Mouse (Mus musculus): ENCODE results near the gene Cys1.
A peak's percentile ranks its signal among the peaks of the same experiment; 100 is the strongest.

The Cys1 gene

GRCm38 (mm10) chr12:24706764-24707479 is 25.3 kb upstream of the Cys1 start:
- no peak for TF ChIP-seq GATA4 (IDR thresholded peaks at IDR 0.05; ENCODE audit: insufficient replicate concordance, low read length)

GRCm38 (mm10) chr12:24705502-24706263 is 24.1 kb upstream of the Cys1 start:
- TF ChIP-seq GATA4 (IDR thresholded peaks at IDR 0.05; ENCODE audit: insufficient replicate concordance, low read length), result peak; percentile 35; the same call in 1 of the 2 replicates

GRCm38 (mm10) chr12:24703013-24703412 is 21.4 kb upstream of the Cys1 start:
- TF ChIP-seq GATA4 (IDR thresholded peaks at IDR 0.05; ENCODE audit: insufficient replicate concordance, low read length), result no peak

GRCm38 (mm10) chr12:24699578-24699977 is 18.0 kb upstream of the Cys1 start:
- TF ChIP-seq GATA4 (IDR thresholded peaks at IDR 0.05; ENCODE audit: insufficient replicate concordance, low read length), result no peak

GRCm38 (mm10) chr12:24698514-24698913 is 16.9 kb upstream of the Cys1 start:
- no peak for TF ChIP-seq GATA4 (IDR thresholded peaks at IDR 0.05; ENCODE audit: insufficient replicate concordance, low read length)

- TF ChIP-seq GATA4 (IDR thresholded peaks at IDR 0.05; ENCODE audit: insufficient replicate concordance, low read length), result no peak
Measured at GRCm38 (mm10) chr12:24697484-24698204, 16.0 kb upstream of the Cys1 start.

GRCm38 (mm10) chr12:24696500-24697483 is 15.2 kb upstream of the Cys1 start:
- no peak for TF ChIP-seq GATA4 (IDR thresholded peaks at IDR 0.05; ENCODE audit: insufficient replicate concordance, low read length)

GRCm38 (mm10) chr12:24690351-24690750 is 8.7 kb upstream of the Cys1 start:
- no peak for TF ChIP-seq GATA4 (IDR thresholded peaks at IDR 0.05; ENCODE audit: insufficient replicate concordance, low read length)

GRCm38 (mm10) chr12:24686696-24687346 is 5.2 kb upstream of the Cys1 start:
- TF ChIP-seq GATA4 (IDR thresholded peaks at IDR 0.05; ENCODE audit: insufficient replicate concordance, low read length), result peak; percentile 41; the same call in 1 of the 2 replicates

GRCm38 (mm10) chr12:24686038-24686695 is 4.6 kb upstream of the Cys1 start:
- no peak for TF ChIP-seq GATA4 (IDR thresholded peaks at IDR 0.05; ENCODE audit: insufficient replicate concordance, low read length)

- no peak for TF ChIP-seq GATA4 (IDR thresholded peaks at IDR 0.05; ENCODE audit: insufficient replicate concordance, low read length)
Measured at GRCm38 (mm10) chr12:24683461-24683860, 1.8 kb upstream of the Cys1 start.

- TF ChIP-seq GATA4 (IDR thresholded peaks at IDR 0.05; ENCODE audit: insufficient replicate concordance, low read length), result no peak
Measured at GRCm38 (mm10) chr12:24682563-24682962, 950 bp upstream of the Cys1 start.

GRCm38 (mm10) chr12:24680492-24681285 is 924 bp downstream of the Cys1 start:
- TF ChIP-seq GATA4 (IDR thresholded peaks at IDR 0.05; ENCODE audit: insufficient replicate concordance, low read length), result no peak
